Mouse (Mus musculus): ENCODE results near the gene Ap2s1. TPM values are rescaled to one million over a fixed set of nuclear protein-coding genes. Genes with fewer than 3 reads are reported as not detected.
"Not testable (repeated sequence)": the region's sequence is repeated elsewhere in the genome, so short reads cannot be mapped to it uniquely, and the experiment has no call there.

Gene Ap2s1
- polyA plus RNA-seq, 1 experiment from 2014 or later: 261 TPM

- H3K27ac ChIP-seq; H3K4me1 ChIP-seq; ATAC-seq (ENCODE audit: insufficient number of reproducible peaks, insufficient read depth, low FRiP score, low TSS enrichment); H3K4me2 ChIP-seq (replicated peaks); H3K27me3 ChIP-seq; H3K9ac ChIP-seq; H3K4me3 ChIP-seq; H3K36me3 ChIP-seq; H3K9me3 ChIP-seq: not testable (repeated sequence)
- 70% methylated on average over 3 of the region's 3 CpGs for WGBS
These were observed 15.7 kb upstream of the Ap2s1 start for GRCm38 (mm10) chr7:16722490-16722889.

- no peaks in the 10 kb centered on the region for H3K9me3 ChIP-seq
- no peak overlapping the region for H3K9ac ChIP-seq
- peak overlapping the region; percentile 39 for H3K4me2 ChIP-seq (replicated peaks)
- H3K4me1 ChIP-seq: peaks cover 6% of the 10 kb centered on the region
- no peaks in the 10 kb centered on the region for H3K36me3 ChIP-seq
- WGBS: 28% methylated on average over 14 of the region's 14 CpGs
- no peak overlapping the region for H3K4me3 ChIP-seq
- H3K27ac ChIP-seq: no peak overlapping the region
- ATAC-seq (ENCODE audit: insufficient number of reproducible peaks, insufficient read depth, low FRiP score, low TSS enrichment): no peak
- H3K27me3 ChIP-seq: no peaks in the 10 kb centered on the region
These were observed 9.4 kb upstream of the Ap2s1 start for GRCm38 (mm10) chr7:16728596-16729348.

- not testable (repeated sequence) for H3K27me3 ChIP-seq; ATAC-seq (ENCODE audit: insufficient number of reproducible peaks, insufficient read depth, low FRiP score, low TSS enrichment); H3K36me3 ChIP-seq; H3K9ac ChIP-seq; H3K4me1 ChIP-seq; H3K9me3 ChIP-seq; H3K27ac ChIP-seq
- Histone ChIP-seq H3K4me2 (replicated peaks) (peak overlapping the region; percentile 39), H3K4me3 (peak overlapping the region; percentile 5; the same call in 1 of the 2 replicates)
- WGBS: 2% methylated on average over 7 of the region's 7 CpGs
These were observed 8.6 kb upstream of the Ap2s1 start for GRCm38 (mm10) chr7:16729563-16729962.

GRCm38 (mm10) chr7:16730791-16731190 lies 7.4 kb upstream of the Ap2s1 start:
- Histone ChIP-seq H3K27ac (no peak overlapping the region), H3K4me3 (no peak overlapping the region), H3K9ac (no peak overlapping the region), H3K36me3 (no peaks in the 10 kb centered on the region), H3K4me2 (replicated peaks) (no peak overlapping the region), H3K4me1 (peaks cover 6% of the 10 kb centered on the region), H3K9me3 (no peaks in the 10 kb centered on the region), H3K27me3 (no peaks in the 10 kb centered on the region)
- WGBS: 93% methylated on average over 5 of the region's 6 CpGs
- ATAC-seq (ENCODE audit: insufficient number of reproducible peaks, insufficient read depth, low FRiP score, low TSS enrichment): no peak

- H3K9me3 ChIP-seq: no peaks in the 10 kb centered on the region
- ATAC-seq (ENCODE audit: insufficient number of reproducible peaks, insufficient read depth, low FRiP score, low TSS enrichment): no peak
- peaks cover 6% of the 10 kb centered on the region for H3K4me1 ChIP-seq
- no peak overlapping the region for H3K4me2 ChIP-seq (replicated peaks)
- no peak overlapping the region for H3K27ac ChIP-seq
- no peak overlapping the region for H3K9ac ChIP-seq
- WGBS: 81% methylated on average over 7 of the region's 7 CpGs
- no peaks in the 10 kb centered on the region for H3K27me3 ChIP-seq
- H3K4me3 ChIP-seq: no peak overlapping the region
- H3K36me3 ChIP-seq: no peaks in the 10 kb centered on the region
These were observed 6.3 kb upstream of the Ap2s1 start for GRCm38 (mm10) chr7:16731893-16732422.

GRCm38 (mm10) chr7:16737606-16738072 lies 571 bp upstream of the Ap2s1 start:
- Histone ChIP-seq H3K4me3 (peak overlapping the region; percentile 86), H3K9ac (no peak overlapping the region; the same call in 1 of the 2 replicates), H3K4me1 (peaks cover 14% of the 10 kb centered on the region), H3K27ac (no peak overlapping the region), H3K27me3 (no peaks in the 10 kb centered on the region), H3K4me2 (replicated peaks) (peak overlapping the region; percentile 84), H3K36me3 (no peaks in the 10 kb centered on the region), H3K9me3 (no peaks in the 10 kb centered on the region)
- 37% methylated on average over 10 of the region's 10 CpGs for WGBS
- no peak; the same call in 1 of the 2 replicates for ATAC-seq (ENCODE audit: insufficient number of reproducible peaks, insufficient read depth, low FRiP score, low TSS enrichment)

GRCm38 (mm10) chr7:16739056-16739604 lies 920 bp downstream of the Ap2s1 start:
- 50% methylated on average over 10 of the region's 10 CpGs for WGBS
- no peak overlapping the region for H3K27ac ChIP-seq

GRCm38 (mm10) chr7:16745373-16745772 lies 7.2 kb downstream of the Ap2s1 start:
- ATAC-seq (ENCODE audit: insufficient number of reproducible peaks, insufficient read depth, low FRiP score, low TSS enrichment): no peak
- Histone ChIP-seq H3K36me3 (peaks cover 63% of the 10 kb centered on the region), H3K9ac (no peak overlapping the region), H3K9me3 (no peaks in the 10 kb centered on the region), H3K4me2 (replicated peaks) (no peak overlapping the region), H3K27me3 (no peaks in the 10 kb centered on the region), H3K4me3 (no peak overlapping the region), H3K27ac (no peak overlapping the region), H3K4me1 (no peaks in the 10 kb centered on the region)
- 88% methylated on average over 4 of the region's 4 CpGs for WGBS

More at GRCm38 (mm10) chr7:16739056-16739604, 920 bp downstream of the Ap2s1 start:
- peaks cover 14% of the 10 kb centered on the region for H3K4me1 ChIP-seq
- H3K4me3 ChIP-seq: peak overlapping the region; percentile 86
- H3K9me3 ChIP-seq: no peaks in the 10 kb centered on the region
- H3K27me3 ChIP-seq: no peaks in the 10 kb centered on the region
- H3K36me3 ChIP-seq: peaks cover 15% of the 10 kb centered on the region
- peak overlapping the region; percentile 84 for H3K4me2 ChIP-seq (replicated peaks)
- peak overlapping the region; percentile 91 for H3K9ac ChIP-seq
- no peak for ATAC-seq (ENCODE audit: insufficient number of reproducible peaks, insufficient read depth, low FRiP score, low TSS enrichment)

- no peaks in the 10 kb centered on the region for H3K4me1 ChIP-seq
- H3K9me3 ChIP-seq: no peaks in the 10 kb centered on the region
- WGBS: 54% methylated on average over 3 of the region's 3 CpGs
- no peak overlapping the region for H3K4me2 ChIP-seq (replicated peaks)
- H3K36me3 ChIP-seq: peaks cover 63% of the 10 kb centered on the region
- H3K27ac ChIP-seq: no peak overlapping the region
- no peak overlapping the region for H3K4me3 ChIP-seq
- H3K27me3 ChIP-seq: no peaks in the 10 kb centered on the region
- ATAC-seq (ENCODE audit: insufficient number of reproducible peaks, insufficient read depth, low FRiP score, low TSS enrichment): no peak
- H3K9ac ChIP-seq: no peak overlapping the region
These were observed 7.9 kb downstream of the Ap2s1 start for GRCm38 (mm10) chr7:16746093-16746492.

- H3K4me3 ChIP-seq: no peak overlapping the region
- no peaks in the 10 kb centered on the region for H3K27me3 ChIP-seq
- H3K36me3 ChIP-seq: peaks cover 63% of the 10 kb centered on the region
- no peak overlapping the region for H3K27ac ChIP-seq
- no peak overlapping the region for H3K9ac ChIP-seq
- 92% methylated on average over 6 of the region's 6 CpGs for whole genome bisulfite sequencing
- no peak for ATAC-seq (ENCODE audit: insufficient number of reproducible peaks, insufficient read depth, low FRiP score, low TSS enrichment)
- H3K9me3 ChIP-seq: no peaks in the 10 kb centered on the region
- H3K4me1 ChIP-seq: no peaks in the 10 kb centered on the region
- no peak overlapping the region for H3K4me2 ChIP-seq (replicated peaks)
These were observed 9.4 kb downstream of the Ap2s1 start for GRCm38 (mm10) chr7:16747656-16748055.

- Histone ChIP-seq H3K4me1 (no peaks in the 10 kb centered on the region), H3K27ac (no peak overlapping the region), H3K4me3 (no peak overlapping the region), H3K9ac (no peak overlapping the region), H3K27me3 (no peaks in the 10 kb centered on the region), H3K36me3 (peaks cover 29% of the 10 kb centered on the region), H3K4me2 (replicated peaks) (no peak overlapping the region), H3K9me3 (no peaks in the 10 kb centered on the region)
- WGBS: 83% methylated on average over 12 of the region's 12 CpGs
- no peak for ATAC-seq (ENCODE audit: insufficient number of reproducible peaks, insufficient read depth, low FRiP score, low TSS enrichment)
These were observed 13.8 kb downstream of the Ap2s1 start for GRCm38 (mm10) chr7:16752016-16752415.

Data from embryonic facial prominence, embryonic 12.5 days (tissue).